Mouse (Mus musculus) E14TG2a.4 (cell line): ENCODE measurements at regions not wholly inside any gene's neighbourhood (a gene's known extent, or its start where the extent isn't known, plus 50 kb on each side); places are given as distances from the start of the nearest gene placed in this dataset.

Experiments used
- CTCF ChIP-seq: conservative IDR thresholded peaks from 2 replicates; pipeline ENCODE4 v1.5.1; 2014; ENCODE audit warnings: low read length
- NANOG ChIP-seq: IDR thresholded peaks from 2 replicates; pipeline ENCODE4 v1.6.1; 2014; ENCODE audit warnings: borderline replicate concordance, low read length, mixed read lengths
- POU5F1 ChIP-seq: IDR thresholded peaks from 2 replicates; pipeline ENCODE4 v1.6.1; 2014; ENCODE audit warnings: low read length, borderline replicate concordance

- TF ChIP-seq CTCF = no peak
- TF ChIP-seq POU5F1 = no peak
- TF ChIP-seq NANOG = no peak
Observed at GRCm38 (mm10) chr15:74396029-74396428, 240.1 kb downstream of the Mroh4 start.
